Mouse (Mus musculus): ENCODE measurements around the gene 1110004F10Rik. TPM values are rescaled to one million over a fixed set of nuclear protein-coding genes. Genes with fewer than 3 reads are reported as not detected.

The 1110004F10Rik gene
- polyA plus RNA-seq, 1 experiment from 2014 or later: 366 TPM

DNA sequence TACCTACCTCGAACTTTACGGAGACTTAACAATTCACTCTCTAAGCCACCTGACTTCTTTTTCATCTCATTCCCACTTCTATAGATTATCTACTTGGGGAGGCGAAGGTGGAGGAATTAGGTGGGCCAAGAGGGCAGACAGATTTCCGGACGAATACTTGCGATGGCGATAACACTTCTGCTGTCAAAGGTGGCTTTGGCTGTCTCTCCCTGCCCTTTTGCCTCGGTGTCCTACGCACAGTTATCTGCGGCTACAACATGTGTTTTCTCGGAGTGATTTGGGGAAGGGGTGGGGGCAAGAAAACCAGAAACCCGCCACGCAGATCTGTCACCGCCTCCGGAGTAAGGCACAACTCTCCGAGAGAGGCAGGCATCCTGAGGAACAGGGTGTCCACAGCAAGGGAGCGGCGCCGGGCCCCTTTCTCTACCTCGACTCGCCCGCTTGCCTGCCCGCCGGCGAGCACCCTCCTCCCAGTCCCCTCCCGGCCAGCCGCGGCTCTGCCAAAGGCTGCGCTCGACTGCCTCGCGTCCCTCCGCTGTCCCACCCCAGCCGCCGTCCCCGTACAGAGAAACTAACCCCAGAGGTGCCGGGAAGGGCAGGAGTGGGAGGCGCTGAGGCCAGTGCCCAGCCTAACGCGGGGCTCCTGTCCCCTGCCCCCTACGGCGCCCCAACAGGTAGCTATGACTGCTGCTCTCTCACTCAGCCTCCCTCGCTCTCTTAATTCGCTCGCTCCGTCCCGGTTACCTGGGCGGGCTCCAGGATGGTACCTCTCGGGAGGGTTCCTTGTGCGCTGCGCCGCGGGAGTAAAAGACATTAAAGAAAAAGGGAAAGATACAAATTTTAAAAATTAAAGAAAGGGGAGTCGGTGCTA is 5.6 kb upstream of the 1110004F10Rik start:
- Histone ChIP-seq H3K27me3 (ENCODE audit: control insufficient read depth, insufficient read depth, low read length) (peaks cover 3% of the 10 kb centered on the region; the same call in 1 of the 2 replicates), H3K4me1 (replicated peaks; ENCODE audit: control insufficient read depth, insufficient read depth, low read length) (peaks cover 21% of the 10 kb centered on the region), H3K27ac (ENCODE audit: low read depth, low read length) (peak overlapping the region; percentile 86), H3K4me2 (ENCODE audit: low read depth, low read length, severe bottlenecking) (peak overlapping the region; percentile 83), H3K36me3 (ENCODE audit: control insufficient read depth, insufficient read depth, low read length) (no peaks in the 10 kb centered on the region), H3K9me3 (ENCODE audit: control insufficient read depth, low read length) (no peaks in the 10 kb centered on the region), H3K9ac (ENCODE audit: low read length) (peak overlapping the region; percentile 78), H3K4me3 (ENCODE audit: low read depth, low read length) (peak overlapping the region; percentile 55)
- peak; percentile 54 for ATAC-seq (replicated peaks; ENCODE audit: low FRiP score)
- peak; percentile 89 for DNase-seq (ENCODE audit: low spot score)
- under 1% methylated on average over 54 of the region's 54 CpGs for WGBS

DNA sequence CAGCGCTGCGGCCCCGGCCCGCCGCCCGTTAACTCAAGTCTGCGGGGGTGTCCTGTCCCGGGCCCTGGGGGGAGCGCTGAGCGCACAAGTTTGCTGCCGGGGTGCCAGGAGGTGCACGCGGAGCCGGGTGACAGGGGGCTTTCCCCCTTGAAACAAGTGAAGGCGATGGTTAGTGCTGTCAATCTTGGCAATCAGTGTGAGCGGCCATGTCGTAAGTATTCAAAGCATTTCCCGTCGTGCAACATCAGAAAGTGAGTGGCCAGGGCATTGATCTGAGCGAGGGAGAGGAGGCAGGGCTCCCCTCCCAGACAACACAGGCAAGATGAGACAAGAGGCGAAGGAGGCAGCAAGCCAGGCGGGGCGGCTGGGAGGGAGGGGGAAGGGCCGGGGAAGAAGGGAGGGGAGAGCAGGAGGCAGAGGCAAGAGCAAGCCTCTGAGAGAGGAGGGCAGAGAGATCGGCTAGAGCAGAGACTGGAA is 4.9 kb upstream of the 1110004F10Rik start:
- H3K4me3 ChIP-seq (ENCODE audit: low read depth, low read length): peak overlapping the region; percentile 55
- ATAC-seq (replicated peaks; ENCODE audit: low FRiP score) (peak; percentile 63), DNase-seq (ENCODE audit: low spot score) (peak; percentile 93)
- peaks cover 3% of the 10 kb centered on the region; the same call in 1 of the 2 replicates for H3K27me3 ChIP-seq (ENCODE audit: control insufficient read depth, insufficient read depth, low read length)
- H3K36me3 ChIP-seq (ENCODE audit: control insufficient read depth, insufficient read depth, low read length): no peaks in the 10 kb centered on the region
- peak overlapping the region; percentile 78 for H3K9ac ChIP-seq (ENCODE audit: low read length)
- no peaks in the 10 kb centered on the region for H3K9me3 ChIP-seq (ENCODE audit: control insufficient read depth, low read length)
- peak overlapping the region; percentile 83 for H3K4me2 ChIP-seq (ENCODE audit: low read depth, low read length, severe bottlenecking)
- WGBS: under 1% methylated on average over 25 of the region's 25 CpGs
- H3K4me1 ChIP-seq (replicated peaks; ENCODE audit: control insufficient read depth, insufficient read depth, low read length): peaks cover 26% of the 10 kb centered on the region
- peak overlapping the region; percentile 86 for H3K27ac ChIP-seq (ENCODE audit: low read depth, low read length)

DNA sequence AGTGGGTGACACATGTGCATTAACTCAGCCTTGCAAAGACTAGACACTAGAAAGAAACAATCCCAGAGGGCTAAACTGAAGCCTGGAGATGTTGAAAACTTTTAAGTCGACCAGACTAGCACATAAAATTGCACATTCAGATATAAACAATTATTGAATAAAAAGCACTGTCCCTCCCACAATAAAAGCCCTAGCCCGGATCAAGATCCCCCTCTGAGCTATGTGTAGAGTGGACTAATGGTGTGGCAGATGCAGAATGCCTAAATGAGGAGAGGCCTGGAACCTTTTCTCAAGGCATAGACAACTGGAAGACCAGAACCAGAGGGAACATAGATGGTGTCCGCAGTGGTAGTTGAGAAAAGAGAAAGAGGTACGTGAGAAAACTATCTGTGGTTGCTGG is 3.7 kb upstream of the 1110004F10Rik start:
- Histone ChIP-seq H3K4me2 (ENCODE audit: low read depth, low read length, severe bottlenecking) (peak overlapping the region; percentile 83; the same call in 1 of the 2 replicates), H3K9me3 (ENCODE audit: control insufficient read depth, low read length) (no peaks in the 10 kb centered on the region), H3K4me1 (replicated peaks; ENCODE audit: control insufficient read depth, insufficient read depth, low read length) (peaks cover 22% of the 10 kb centered on the region), H3K27ac (ENCODE audit: low read depth, low read length) (no peak overlapping the region), H3K36me3 (ENCODE audit: control insufficient read depth, insufficient read depth, low read length) (no peaks in the 10 kb centered on the region), H3K9ac (ENCODE audit: low read length) (no peak overlapping the region), H3K4me3 (ENCODE audit: low read depth, low read length) (no peak overlapping the region; the same call in 1 of the 2 replicates), H3K27me3 (ENCODE audit: control insufficient read depth, insufficient read depth, low read length) (peaks cover 3% of the 10 kb centered on the region; the same call in 1 of the 2 replicates)
- DNase-seq (ENCODE audit: low spot score): no peak
- WGBS: 28% methylated on average over 4 of the region's 4 CpGs
- ATAC-seq (replicated peaks; ENCODE audit: low FRiP score): no peak

DNA sequence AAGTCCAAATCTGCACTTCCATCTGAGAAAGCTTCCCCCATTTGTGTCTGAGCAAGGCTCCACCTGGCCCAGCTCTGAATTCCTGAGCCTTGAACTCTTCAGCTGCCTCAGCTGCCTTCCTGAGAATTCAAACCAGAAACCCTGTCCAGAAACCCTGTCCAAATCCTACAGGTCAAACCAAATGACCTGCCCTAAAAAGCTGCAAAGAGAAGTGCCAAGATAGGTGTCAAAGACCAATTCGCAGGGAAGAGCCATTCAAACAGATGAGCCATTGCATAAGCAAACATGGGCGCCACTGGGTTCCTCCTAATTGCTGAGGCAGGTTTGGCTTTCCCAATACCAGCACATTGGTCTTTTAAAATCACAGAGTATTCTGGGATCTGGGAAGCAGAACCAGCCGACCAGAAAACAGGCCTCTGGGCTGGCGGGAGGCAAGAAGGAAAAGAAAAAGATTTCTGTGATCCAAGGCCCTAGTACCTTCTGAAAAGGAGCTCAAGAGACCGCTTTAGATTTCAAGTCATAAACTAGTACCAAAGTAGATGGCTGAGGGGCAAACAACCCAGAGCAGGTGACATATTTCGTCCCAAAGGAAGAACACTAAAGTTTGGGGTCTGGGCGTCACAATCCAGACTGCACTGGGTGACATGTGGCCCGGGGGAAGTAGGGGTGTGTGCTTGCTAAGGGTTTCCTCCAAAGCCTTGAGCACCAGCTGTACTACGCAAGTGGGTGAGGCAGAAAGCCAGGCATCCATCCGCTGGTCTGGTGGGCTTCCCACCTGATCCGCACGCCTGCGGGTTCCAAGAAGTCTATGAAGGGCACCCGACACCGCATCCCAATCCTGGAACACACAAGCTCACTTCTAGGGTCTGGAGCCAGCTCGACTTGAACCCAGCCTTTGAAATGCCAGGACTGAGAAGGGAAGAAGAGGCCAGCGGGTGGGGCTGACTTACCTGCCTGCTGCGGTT is 2.3 kb upstream of the 1110004F10Rik start:
- Histone ChIP-seq H3K27me3 (ENCODE audit: control insufficient read depth, insufficient read depth, low read length) (peaks cover 5% of the 10 kb centered on the region; the same call in 1 of the 2 replicates), H3K27ac (ENCODE audit: low read depth, low read length) (no peak overlapping the region), H3K4me2 (ENCODE audit: low read depth, low read length, severe bottlenecking) (peak overlapping the region; percentile 36), H3K9me3 (ENCODE audit: control insufficient read depth, low read length) (no peaks in the 10 kb centered on the region), H3K4me3 (ENCODE audit: low read depth, low read length) (peak overlapping the region; percentile 48; the same call in 1 of the 2 replicates), H3K4me1 (replicated peaks; ENCODE audit: control insufficient read depth, insufficient read depth, low read length) (peaks cover 18% of the 10 kb centered on the region), H3K9ac (ENCODE audit: low read length) (peak overlapping the region; percentile 25; the same call in 1 of the 2 replicates), H3K36me3 (ENCODE audit: control insufficient read depth, insufficient read depth, low read length) (no peaks in the 10 kb centered on the region)
- ATAC-seq (replicated peaks; ENCODE audit: low FRiP score): no peak
- WGBS: 21% methylated on average over 18 of the region's 18 CpGs
- peak; percentile 56 for DNase-seq (ENCODE audit: low spot score)

DNA sequence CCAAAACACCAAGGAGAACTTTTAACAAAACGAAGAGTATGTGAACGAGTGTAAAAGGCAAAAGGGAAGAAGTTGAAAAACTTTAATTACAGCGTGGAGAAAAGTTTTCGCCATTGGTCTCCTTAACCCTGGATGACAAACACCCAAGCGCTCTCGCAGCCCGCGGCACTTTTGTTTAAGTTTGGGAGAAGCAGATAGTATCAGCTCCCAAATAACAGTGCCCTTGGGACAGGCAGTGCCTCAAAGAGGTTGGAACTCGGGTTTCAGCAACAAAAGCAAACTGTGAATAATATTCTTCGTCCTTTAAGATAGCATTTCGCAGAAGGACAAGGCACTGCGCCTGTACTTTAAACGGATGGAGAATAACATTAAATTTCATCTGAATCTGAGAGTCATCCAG is 1.2 kb upstream of the 1110004F10Rik start:
- Histone ChIP-seq H3K9ac (ENCODE audit: low read length) (peak overlapping the region; percentile 66; the same call in 1 of the 2 replicates), H3K4me3 (ENCODE audit: low read depth, low read length) (peak overlapping the region; percentile 48), H3K4me2 (ENCODE audit: low read depth, low read length, severe bottlenecking) (peak overlapping the region; percentile 99), H3K36me3 (ENCODE audit: control insufficient read depth, insufficient read depth, low read length) (no peaks in the 10 kb centered on the region), H3K4me1 (replicated peaks; ENCODE audit: control insufficient read depth, insufficient read depth, low read length) (peaks cover 16% of the 10 kb centered on the region), H3K27me3 (ENCODE audit: control insufficient read depth, insufficient read depth, low read length) (peaks cover 5% of the 10 kb centered on the region; the same call in 1 of the 2 replicates), H3K27ac (ENCODE audit: low read depth, low read length) (no peak overlapping the region), H3K9me3 (ENCODE audit: control insufficient read depth, low read length) (no peaks in the 10 kb centered on the region)
- ATAC-seq (replicated peaks; ENCODE audit: low FRiP score) (no peak), DNase-seq (ENCODE audit: low spot score) (no peak)
- WGBS: 1% methylated on average over 13 of the region's 13 CpGs

DNA sequence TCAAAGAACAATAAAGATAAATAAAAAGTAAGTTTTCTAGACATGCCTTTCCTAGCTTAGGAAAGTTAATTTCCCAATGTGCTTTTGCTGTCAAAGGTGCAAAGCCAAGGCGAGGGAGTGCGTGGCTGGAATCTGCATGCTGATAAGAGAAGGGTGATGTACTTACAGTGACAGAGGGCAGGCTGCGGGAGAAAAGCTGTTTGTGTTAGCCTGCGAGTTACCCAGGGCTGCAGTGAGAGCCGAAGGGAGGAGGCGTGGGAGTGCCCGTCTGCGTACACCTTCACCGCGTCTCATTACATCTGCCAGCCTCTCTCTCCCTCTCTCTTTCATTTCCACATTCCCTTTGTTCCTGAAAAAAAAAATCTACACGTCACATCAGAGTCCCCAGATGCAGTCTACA is 686 bp upstream of the 1110004F10Rik start, which contains the start of gene Sox6:
TSS of gene Sox6 (minus strand) at position 286 of the 400 bp plus-strand sequence.
- peak within 1 kb of the TSS; percentile 99 for H3K4me2 ChIP-seq (ENCODE audit: low read depth, low read length, severe bottlenecking)
- peaks cover 5% of the 10 kb centered on the region; the same call in 1 of the 2 replicates for H3K27me3 ChIP-seq (ENCODE audit: control insufficient read depth, insufficient read depth, low read length)
- ATAC-seq (replicated peaks; ENCODE audit: low FRiP score) (no peak), DNase-seq (ENCODE audit: low spot score) (peak; percentile 73)
- 0% methylated on average over 11 of the region's 11 CpGs for WGBS
- peak within 1 kb of the TSS; percentile 48 for H3K4me3 ChIP-seq (ENCODE audit: low read depth, low read length)
- no peaks in the 10 kb centered on the region for H3K9me3 ChIP-seq (ENCODE audit: control insufficient read depth, low read length)
- H3K36me3 ChIP-seq (ENCODE audit: control insufficient read depth, insufficient read depth, low read length): no peaks in the 10 kb centered on the region
- H3K4me1 ChIP-seq (replicated peaks; ENCODE audit: control insufficient read depth, insufficient read depth, low read length): peaks cover 16% of the 10 kb centered on the region
- H3K27ac ChIP-seq (ENCODE audit: low read depth, low read length): no peak within 1 kb of the TSS
- peak within 1 kb of the TSS; percentile 66 for H3K9ac ChIP-seq (ENCODE audit: low read length)

DNA sequence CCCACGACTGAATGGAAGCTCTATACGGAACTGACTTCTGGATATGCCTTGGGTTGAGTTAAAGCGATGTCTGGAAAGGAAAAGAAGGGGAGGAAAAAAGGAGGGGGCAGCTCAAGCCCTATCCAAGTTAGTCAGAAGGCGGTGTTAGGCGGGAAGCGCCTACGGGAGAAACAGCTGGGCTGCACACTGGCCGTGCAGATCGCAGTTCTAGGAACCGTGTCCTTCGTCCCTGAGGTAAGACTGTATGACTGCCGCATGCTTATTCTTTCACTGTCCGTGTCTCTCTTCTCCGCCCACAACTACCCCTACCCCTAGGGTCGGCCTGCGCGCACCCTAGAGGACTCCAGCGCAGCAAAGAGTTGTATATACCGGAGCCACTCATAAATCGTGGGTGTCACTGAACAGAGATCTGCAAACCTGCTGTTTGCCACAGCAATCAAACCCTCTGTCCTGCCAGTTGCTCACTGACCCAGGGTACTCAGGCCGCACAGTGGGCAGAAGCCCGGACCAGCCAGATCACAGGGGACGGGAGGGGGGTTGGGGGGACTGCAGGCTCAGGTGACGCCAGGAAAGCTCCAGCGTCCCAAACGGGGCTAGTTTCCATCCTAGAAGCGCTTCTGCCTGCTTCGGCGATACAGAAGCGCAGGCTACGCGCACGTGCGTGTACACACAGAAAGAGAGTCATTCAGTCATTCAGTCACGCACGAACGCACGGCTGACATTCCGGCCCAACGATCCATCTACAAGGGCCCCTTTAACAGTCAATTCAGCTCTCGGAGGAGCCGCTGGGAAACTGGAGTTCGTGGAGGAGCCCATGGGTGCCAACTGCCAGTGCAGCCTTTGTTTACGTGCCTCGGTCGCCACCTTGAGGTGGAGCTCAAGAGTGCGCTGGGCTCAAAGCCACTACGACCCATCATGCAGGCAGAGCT is 605 bp downstream of the 1110004F10Rik start:
- no peak overlapping the region for H3K27ac ChIP-seq (ENCODE audit: low read depth, low read length)
- ATAC-seq (replicated peaks; ENCODE audit: low FRiP score): peak; percentile 75
- H3K4me1 ChIP-seq (replicated peaks; ENCODE audit: control insufficient read depth, insufficient read depth, low read length): peaks cover 16% of the 10 kb centered on the region
- WGBS: under 1% methylated on average over 48 of the region's 48 CpGs
- peak overlapping the region; percentile 48 for H3K4me3 ChIP-seq (ENCODE audit: low read depth, low read length)
- DNase-seq (ENCODE audit: low spot score): peak; percentile 92
- peaks cover 5% of the 10 kb centered on the region; the same call in 1 of the 2 replicates for H3K27me3 ChIP-seq (ENCODE audit: control insufficient read depth, insufficient read depth, low read length)
- H3K4me2 ChIP-seq (ENCODE audit: low read depth, low read length, severe bottlenecking): peak overlapping the region; percentile 99
- peak overlapping the region; percentile 66 for H3K9ac ChIP-seq (ENCODE audit: low read length)
- H3K36me3 ChIP-seq (ENCODE audit: control insufficient read depth, insufficient read depth, low read length): no peaks in the 10 kb centered on the region
- H3K9me3 ChIP-seq (ENCODE audit: control insufficient read depth, low read length): no peaks in the 10 kb centered on the region
